Comparison of ENCODE assay signal across 25 mouse cellular contexts in the genomic region with DNA sequence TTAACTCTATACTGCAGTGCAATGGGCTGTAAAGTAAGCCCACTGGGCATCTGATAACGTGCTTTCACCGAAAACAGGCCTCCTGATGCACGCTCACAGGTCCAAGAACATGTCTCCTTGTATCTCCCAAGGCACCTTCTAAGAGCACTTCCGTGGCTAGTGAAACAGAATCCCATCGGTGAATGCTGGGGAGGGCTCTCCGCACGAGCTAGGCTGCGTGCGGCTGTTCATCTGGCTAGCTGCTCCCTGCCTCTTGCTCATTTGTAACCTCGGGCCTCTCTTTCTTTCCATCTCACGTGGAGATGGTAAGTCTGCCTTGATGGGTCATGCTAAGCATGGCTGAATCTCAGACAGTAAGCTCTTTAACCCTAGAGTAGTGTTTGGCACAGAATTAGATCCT. TPM values are rescaled to one million over a fixed set of nuclear protein-coding genes. Genes with fewer than 3 reads are reported as not detected.
DNase-seq lines count a peak whose midpoint lies in the region; ATAC-seq and TF ChIP-seq lines count a peak whose summit lies in the region.
"Had no signal": no experiment of that assay in that cellular context is flagged by ENCODE, and none has a peak within 500 bp of the region (broad histone marks: within the 10 kb centered on the region; RNA-seq: fewer than 3 reads in every experiment).

No protein-coding gene starts in this region.

- H3ac ChIP-seq in myocyte (ENCODE audit: control insufficient read depth, insufficient read length) = no peak overlapping the region

- peak; percentile 16 for DNase-seq in heart, embryonic 10.5 days (ENCODE audit: low spot score)
- no peak for DNase-seq in heart, postnatal 36 days
- no peak for DNase-seq in lung, adult 2 months
- no peak for DNase-seq in liver, postnatal 0 days
- no peak for DNase-seq in adrenal gland, postnatal 10 days
- DNase-seq: adrenal gland, postnatal 14 days; cerebellum, adult 11-12 months; cerebellum, adult 9-10 months; cerebellum, postnatal 36 days; forebrain, postnatal 0 days; gastrocnemius, postnatal 14 days; heart, postnatal 10 days had no signal

- peaks cover 30% of the 10 kb centered on the region for H3K4me1 ChIP-seq in heart, embryonic 10.5 days
- H3K4me1 ChIP-seq in lung, embryonic 15.5 days = peaks cover 12% of the 10 kb centered on the region
- H3K4me1 ChIP-seq in lung, adult 2 months (ENCODE audit: control insufficient read depth, insufficient read depth, low read length) = peaks cover 5% of the 10 kb centered on the region
- H3K4me1 ChIP-seq in intestine, embryonic 15.5 days (replicated peaks) = peaks cover 27% of the 10 kb centered on the region
- H3K4me1 ChIP-seq in liver, postnatal 0 days (ENCODE audit: insufficient read depth) = peaks cover 9% of the 10 kb centered on the region; the same call in 1 of the 2 replicates

- no peaks in the 10 kb centered on the region for H3K36me3 ChIP-seq in heart, embryonic 10.5 days
- H3K36me3 ChIP-seq in lung, embryonic 15.5 days = 0 out of 2 replicates have a peak, but pooled peaks cover 4% of the 10 kb centered on the region
- no peaks in the 10 kb centered on the region for H3K36me3 ChIP-seq in intestine, embryonic 15.5 days
- H3K36me3 ChIP-seq in myocyte (ENCODE audit: control insufficient read depth, insufficient read depth) = no peaks in the 10 kb centered on the region
- H3K36me3 ChIP-seq in liver, postnatal 0 days (replicated peaks; ENCODE audit: insufficient read depth, low read length) = no peaks in the 10 kb centered on the region
- H3K36me3 ChIP-seq: embryonic facial prominence, embryonic 13.5 days; hindbrain, embryonic 13.5 days had no signal

- no peaks in the 10 kb centered on the region for H3K9me3 ChIP-seq in heart, embryonic 10.5 days
- H3K9me3 ChIP-seq in lung, embryonic 15.5 days = no peaks in the 10 kb centered on the region
- H3K9me3 ChIP-seq in intestine, embryonic 15.5 days = no peaks in the 10 kb centered on the region
- no peaks in the 10 kb centered on the region for H3K9me3 ChIP-seq in liver, postnatal 0 days (ENCODE audit: low read length)
- H3K9me3 ChIP-seq: embryonic facial prominence, embryonic 13.5 days; forebrain, embryonic 13.5 days; hindbrain, embryonic 13.5 days had no signal

- H3K27me3 ChIP-seq in heart, embryonic 10.5 days (ENCODE audit: insufficient read depth, poor library complexity, severe bottlenecking) = peaks cover 34% of the 10 kb centered on the region
- peaks cover 17% of the 10 kb centered on the region; the same call in 1 of the 2 replicates for H3K27me3 ChIP-seq in lung, embryonic 15.5 days
- H3K27me3 ChIP-seq in intestine, embryonic 15.5 days (replicated peaks) = peaks cover 4% of the 10 kb centered on the region; the same call in 1 of the 2 replicates
- no peaks in the 10 kb centered on the region for H3K27me3 ChIP-seq in myocyte (ENCODE audit: control insufficient read depth, insufficient read depth, insufficient read length)
- H3K27me3 ChIP-seq in liver, postnatal 0 days (ENCODE audit: insufficient read depth, low read length) = 0 out of 2 replicates have a peak, but pooled peaks cover 7% of the 10 kb centered on the region

- 91% methylated on average over 11 of the region's 11 CpGs for WGBS in heart, embryonic 10.5 days
- 82% methylated on average over 11 of the region's 11 CpGs for WGBS in lung, embryonic 15.5 days
- WGBS in lung, adult 2 months = 85% methylated on average over 11 of the region's 11 CpGs
- WGBS in intestine, embryonic 15.5 days = 83% methylated on average over 11 of the region's 11 CpGs
- WGBS in liver, postnatal 0 days (ENCODE audit: insufficient replicate concordance) = 82% methylated on average over 11 of the region's 11 CpGs

- no peak overlapping the region for H3K27ac ChIP-seq in heart, embryonic 10.5 days
- H3K27ac ChIP-seq in lung, embryonic 15.5 days = no peak overlapping the region
- H3K27ac ChIP-seq in intestine, embryonic 15.5 days = no peak overlapping the region
- no peak overlapping the region for H3K27ac ChIP-seq in liver, postnatal 0 days (ENCODE audit: low read depth)
- H3K27ac ChIP-seq: embryonic facial prominence, embryonic 13.5 days; forebrain, embryonic 13.5 days; hindbrain, embryonic 13.5 days; hindbrain, postnatal 0 days had no signal

- no peak overlapping the region for H3K4me3 ChIP-seq in heart, embryonic 10.5 days
- H3K4me3 ChIP-seq in lung, embryonic 15.5 days = no peak overlapping the region
- H3K4me3 ChIP-seq in lung, adult 2 months (replicated peaks; ENCODE audit: extremely low read depth, low read depth, low read length) = no peak overlapping the region
- no peak overlapping the region for H3K4me3 ChIP-seq in intestine, embryonic 15.5 days (replicated peaks)
- H3K4me3 ChIP-seq in myocyte = peak overlapping the region; percentile 23
- no peak overlapping the region for H3K4me3 ChIP-seq in liver, postnatal 0 days (ENCODE audit: low read depth, low read length)
- H3K4me3 ChIP-seq: embryonic facial prominence, embryonic 13.5 days; forebrain, embryonic 13.5 days; hindbrain, embryonic 13.5 days had no signal

- H3K9ac ChIP-seq in lung, embryonic 15.5 days = no peak overlapping the region
- no peak overlapping the region for H3K9ac ChIP-seq in intestine, embryonic 15.5 days
- no peak overlapping the region for H3K9ac ChIP-seq in liver, postnatal 0 days (replicated peaks)
- H3K9ac ChIP-seq: embryonic facial prominence, embryonic 13.5 days; forebrain, embryonic 13.5 days; forebrain, postnatal 0 days; hindbrain, embryonic 13.5 days had no signal

- TF ChIP-seq CTCF in lung, adult 2 months (IDR thresholded peaks at IDR 0.05; ENCODE audit: insufficient read depth, low read length) = no peak
- TF ChIP-seq CTCF in liver, postnatal 0 days (IDR thresholded peaks at IDR 0.05; ENCODE audit: low read depth) = no peak

- H3K79me2 ChIP-seq in myocyte (ENCODE audit: control insufficient read depth, insufficient read depth) = no peaks in the 10 kb centered on the region

- intact Hi-C loops in heart, postnatal 36 days (cut with DNase I) = no loop called here

- no peak for TF ChIP-seq POLR2A in lung, adult 2 months (IDR thresholded peaks at IDR 0.05; ENCODE audit: borderline replicate concordance, extremely low read depth, low read depth, low read length)
- TF ChIP-seq POLR2A in myocyte (IDR thresholded peaks at IDR 0.05; ENCODE audit: insufficient read length, low read depth) = no peak

- no peak for TF ChIP-seq EP300 in liver, postnatal 0 days (IDR thresholded peaks at IDR 0.05; ENCODE audit: low read depth)

- no peak for ATAC-seq in lung, embryonic 15.5 days (ENCODE audit: borderline replicate concordance, extremely low read depth, low FRiP score, low TSS enrichment)
- ATAC-seq in intestine, embryonic 15.5 days = no peak
- no peak for ATAC-seq in liver, postnatal 0 days
- ATAC-seq: forebrain, embryonic 13.5 days; forebrain, postnatal 0 days; hindbrain, postnatal 0 days had no signal

- H3K4me2 ChIP-seq in lung, embryonic 15.5 days = peak overlapping the region; percentile 4
- peak overlapping the region; percentile 48 for H3K4me2 ChIP-seq in intestine, embryonic 15.5 days (replicated peaks)
- peak overlapping the region; percentile 79 for H3K4me2 ChIP-seq in myocyte (ENCODE audit: low read depth)
- no peak overlapping the region for H3K4me2 ChIP-seq in liver, postnatal 0 days (ENCODE audit: low read depth, low read length)
- H3K4me2 ChIP-seq: embryonic facial prominence, embryonic 13.5 days; forebrain, embryonic 13.5 days; hindbrain, embryonic 13.5 days had no signal

TF ChIP-seq in myocyte, 11 proteins besides CTCF, POLR2A, EP300 and RAD21:
- TF ChIP-seq USF1 (IDR thresholded peaks at IDR 0.05; ENCODE audit: low read depth) = no peak
- TF ChIP-seq MAX (IDR thresholded peaks at IDR 0.05; ENCODE audit: low read depth) = no peak
- no peak for TF ChIP-seq MYOD1 (IDR thresholded peaks at IDR 0.05; ENCODE audit: control insufficient read depth in 1 of 3, insufficient read length in 2 of 3, low read depth in 2 of 3)
- TF ChIP-seq CEBPB (IDR thresholded peaks at IDR 0.05; ENCODE audit: insufficient read depth, poor library complexity, severe bottlenecking) = no peak
- no peak for TF ChIP-seq E2F4 (IDR thresholded peaks at IDR 0.05; ENCODE audit: insufficient read depth)
- no peak for TF ChIP-seq REST (IDR thresholded peaks at IDR 0.05; ENCODE audit: insufficient read depth, insufficient read length)
- TF ChIP-seq TCF3 (IDR thresholded peaks at IDR 0.05; ENCODE audit: insufficient read length, low read depth) = no peak
- TF ChIP-seq TCF12 (IDR thresholded peaks at IDR 0.05; ENCODE audit: insufficient read depth, poor library complexity, severe bottlenecking) = no peak
- no peak for TF ChIP-seq SRF (IDR thresholded peaks at IDR 0.05; ENCODE audit: control insufficient read depth, insufficient read length, low read depth)
- no peak for TF ChIP-seq POLR2AphosphoS2 (IDR thresholded peaks at IDR 0.05; ENCODE audit: insufficient read length, low read depth)
- TF ChIP-seq MYOG (IDR thresholded peaks at IDR 0.05; ENCODE audit: control insufficient read depth in 1 of 3, insufficient read depth in 1 of 3, insufficient read length in 2 of 3, low read depth in 2 of 3) = no peak

RNA-seq across cellular contexts. Expression of gene Tmem171, which starts 3.7 kb away (rescaled TPM):
- 0.73 and 1.0 TPM in 2 replicates for polyA plus RNA-seq in heart, embryonic 10.5 days (2016; fragmentation: Nextera tagmentation; extraction: Ambion mirVana)
- total RNA-seq in heart, postnatal 36 days (2021) = 1 to 10 TPM; 2.7 to 8.2 TPM
- 18.8 and 19.5 TPM in 2 replicates for polyA plus RNA-seq in lung, embryonic 15.5 days (2015; fragmentation: Nextera tagmentation; extraction: Ambion mirVana)
- polyA plus RNA-seq in lung, adult 2 months (2012; rRNA removed) = 3.6 and 6.6 TPM in 2 replicates
- 28.9 and 31.8 TPM in 2 replicates for polyA plus RNA-seq in intestine, embryonic 15.5 days (2015; fragmentation: Nextera tagmentation; extraction: Ambion mirVana)
- polyA plus RNA-seq in myocyte (2012; fragmentation: generic; extraction: Trizol) = 3.5 TPM
- 0.33 and 0.35 TPM in 2 replicates for polyA plus RNA-seq in liver, postnatal 0 days (2015; fragmentation: Nextera tagmentation; extraction: Ambion mirVana)
- 1 to 10 TPM; 2.3 to 2.9 TPM for total RNA-seq in adrenal gland, postnatal 10 days (2021)
- total RNA-seq: ES-E14; forebrain, postnatal 0 days; hindbrain, postnatal 0 days had no signal
- polyA plus RNA-seq: forebrain, embryonic 13.5 days; forebrain, postnatal 0 days; hindbrain, embryonic 13.5 days; hindbrain, postnatal 0 days had no signal

RNA-seq across cellular contexts. Expression of gene Tmem174, which starts 53.7 kb away (rescaled TPM):
- 0.05 TPM in 1 of 2 replicates, not detected in the other for polyA plus RNA-seq in heart, embryonic 10.5 days (2016; fragmentation: Nextera tagmentation; extraction: Ambion mirVana)
- total RNA-seq in heart, postnatal 36 days (2021) = not detected
- 0.09 TPM in 1 of 2 replicates, not detected in the other for polyA plus RNA-seq in lung, embryonic 15.5 days (2015; fragmentation: Nextera tagmentation; extraction: Ambion mirVana)
- polyA plus RNA-seq in lung, adult 2 months (2012; rRNA removed) = not detected in 2 replicates
- polyA plus RNA-seq in intestine, embryonic 15.5 days (2015; fragmentation: Nextera tagmentation; extraction: Ambion mirVana) = 0.06 and 0.09 TPM in 2 replicates
- not detected for polyA plus RNA-seq in myocyte (2012; fragmentation: generic; extraction: Trizol)
- not detected in 2 replicates for polyA plus RNA-seq in liver, postnatal 0 days (2015; fragmentation: Nextera tagmentation; extraction: Ambion mirVana)
- total RNA-seq in adrenal gland, postnatal 10 days (2021) = not detected
- total RNA-seq: adrenal gland, postnatal 14 days; ES-E14; gastrocnemius, adult 18-20 months; gastrocnemius, postnatal 14 days; heart, adult 8-10 months; heart, postnatal 10 days; hematopoietic stem cell, adult 5-6 weeks; hindbrain, postnatal 0 days had no signal
- polyA plus RNA-seq: embryonic facial prominence, embryonic 13.5 days; forebrain, embryonic 13.5 days; forebrain, postnatal 0 days; gonadal fat pad, adult 2 months; heart, embryonic 14.5 days; hindbrain, embryonic 13.5 days had no signal
